Mouse (Mus musculus): ENCODE measurements around the gene Fam170b. TPM values are rescaled to one million over a fixed set of nuclear protein-coding genes. Genes with fewer than 3 reads are reported as not detected.

Gene Fam170b
- polyA plus RNA-seq, 1 experiment, result not detected

GRCm38 (mm10) chr14:32816533-32816932 lies 17.2 kb upstream of the Fam170b start:
- Histone ChIP-seq H3K4me1 (ENCODE audit: control insufficient read depth, insufficient read depth, insufficient read length) (no peaks in the 10 kb centered on the region), H3K36me3 (ENCODE audit: control insufficient read depth, insufficient read depth, low read length) (no peaks in the 10 kb centered on the region), H3K4me3 (ENCODE audit: extremely low read depth, insufficient read depth, insufficient read length) (no peak overlapping the region), H3K27me3 (ENCODE audit: control insufficient read depth, insufficient read depth, low read length) (no peaks in the 10 kb centered on the region), H3K27ac (ENCODE audit: insufficient read depth, low read length) (no peak overlapping the region)
- WGBS, result 74% methylated on average over 4 of the region's 4 CpGs
- DNase-seq (ENCODE audit: low read depth in 1 of 2, low spot score in 2 of 2), result no peak
- no peak for TF ChIP-seq CTCF (IDR thresholded peaks at IDR 0.05; ENCODE audit: extremely low read depth, insufficient read depth, insufficient read length, insufficient replicate concordance)
- no peak for TF ChIP-seq POLR2A (IDR thresholded peaks at IDR 0.05; ENCODE audit: low read depth, low read length)

DNA sequence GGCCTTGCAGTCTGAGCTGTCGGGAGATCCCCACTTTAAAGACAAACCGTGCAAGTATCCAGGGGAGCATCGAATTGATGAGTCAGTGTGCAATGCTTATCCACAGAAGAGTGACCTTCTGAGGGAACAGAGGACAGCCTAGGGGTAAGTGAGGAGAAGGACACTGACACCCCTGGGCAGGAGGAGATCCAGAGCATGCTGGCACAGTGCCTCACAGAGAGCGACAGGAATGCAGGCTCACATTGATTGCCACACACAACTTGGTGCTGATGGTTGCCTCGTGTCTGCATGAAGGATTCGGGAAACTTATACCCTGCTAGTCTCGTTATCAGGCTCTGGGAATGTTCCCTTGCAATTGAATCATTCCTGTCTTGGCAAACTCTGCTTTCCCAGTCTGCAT lies 16.5 kb upstream of the Fam170b start:
- Histone ChIP-seq H3K27me3 (ENCODE audit: control insufficient read depth, insufficient read depth, low read length) (no peaks in the 10 kb centered on the region), H3K4me1 (ENCODE audit: control insufficient read depth, insufficient read depth, insufficient read length) (no peaks in the 10 kb centered on the region), H3K36me3 (ENCODE audit: control insufficient read depth, insufficient read depth, low read length) (no peaks in the 10 kb centered on the region), H3K27ac (ENCODE audit: insufficient read depth, low read length) (no peak overlapping the region), H3K4me3 (ENCODE audit: extremely low read depth, insufficient read depth, insufficient read length) (no peak overlapping the region)
- DNase-seq (ENCODE audit: low read depth in 1 of 2, low spot score in 2 of 2), result no peak
- WGBS, result 81% methylated on average over 7 of the region's 7 CpGs
- TF ChIP-seq CTCF (IDR thresholded peaks at IDR 0.05; ENCODE audit: extremely low read depth, insufficient read depth, insufficient read length, insufficient replicate concordance) (no peak), POLR2A (IDR thresholded peaks at IDR 0.05; ENCODE audit: low read depth, low read length) (no peak)

GRCm38 (mm10) chr14:32819297-32819696 lies 14.5 kb upstream of the Fam170b start:
- Histone ChIP-seq H3K27ac (ENCODE audit: insufficient read depth, low read length) (no peak overlapping the region), H3K4me1 (ENCODE audit: control insufficient read depth, insufficient read depth, insufficient read length) (no peaks in the 10 kb centered on the region), H3K27me3 (ENCODE audit: control insufficient read depth, insufficient read depth, low read length) (no peaks in the 10 kb centered on the region), H3K36me3 (ENCODE audit: control insufficient read depth, insufficient read depth, low read length) (no peaks in the 10 kb centered on the region), H3K4me3 (ENCODE audit: extremely low read depth, insufficient read depth, insufficient read length) (no peak overlapping the region)
- no peak for DNase-seq (ENCODE audit: low read depth in 1 of 2, low spot score in 2 of 2)
- no peak for TF ChIP-seq CTCF (IDR thresholded peaks at IDR 0.05; ENCODE audit: extremely low read depth, insufficient read depth, insufficient read length, insufficient replicate concordance)
- TF ChIP-seq POLR2A (IDR thresholded peaks at IDR 0.05; ENCODE audit: low read depth, low read length), result no peak
- WGBS, result 77% methylated on average over 1 of the region's 1 CpGs

DNA sequence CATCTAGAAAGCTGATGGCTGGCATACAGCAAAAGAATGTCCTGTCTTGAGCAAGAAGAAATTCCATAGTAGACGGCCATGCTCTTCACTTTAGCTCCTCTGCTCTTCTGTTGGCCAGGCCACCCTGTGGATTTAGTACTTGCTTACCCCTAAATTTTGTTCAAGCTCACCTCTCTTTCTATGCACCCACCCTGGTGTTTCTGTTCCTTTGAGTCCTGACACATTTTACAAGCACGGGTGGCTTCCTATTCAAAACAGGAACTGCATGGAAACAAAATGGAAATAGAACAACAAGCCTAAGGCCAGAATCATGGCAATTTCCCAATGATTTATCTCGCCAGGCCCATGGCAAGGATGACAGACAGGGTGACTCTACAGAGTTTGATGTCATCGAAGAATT lies 10.9 kb upstream of the Fam170b start:
- 66% methylated on average over 4 of the region's 4 CpGs for WGBS
- no peaks in the 10 kb centered on the region for H3K27me3 ChIP-seq (ENCODE audit: control insufficient read depth, insufficient read depth, low read length)
- DNase-seq (ENCODE audit: low read depth in 1 of 2, low spot score in 2 of 2), result no peak

GRCm38 (mm10) chr14:32823861-32824260 lies 9.9 kb upstream of the Fam170b start:
- WGBS, result 50% methylated on average over 3 of the region's 3 CpGs
- DNase-seq (ENCODE audit: low read depth in 1 of 2, low spot score in 2 of 2), result no peak
- H3K27ac ChIP-seq (ENCODE audit: insufficient read depth, low read length), result no peak overlapping the region
- no peaks in the 10 kb centered on the region for H3K4me1 ChIP-seq (ENCODE audit: control insufficient read depth, insufficient read depth, insufficient read length)
- no peaks in the 10 kb centered on the region for H3K27me3 ChIP-seq (ENCODE audit: control insufficient read depth, insufficient read depth, low read length)
- H3K36me3 ChIP-seq (ENCODE audit: control insufficient read depth, insufficient read depth, low read length), result no peaks in the 10 kb centered on the region
- TF ChIP-seq POLR2A (IDR thresholded peaks at IDR 0.05; ENCODE audit: low read depth, low read length), result no peak
- TF ChIP-seq CTCF (IDR thresholded peaks at IDR 0.05; ENCODE audit: extremely low read depth, insufficient read depth, insufficient read length, insufficient replicate concordance), result no peak
- no peak overlapping the region for H3K4me3 ChIP-seq (ENCODE audit: extremely low read depth, insufficient read depth, insufficient read length)

More for the DNA sequence above, 10.9 kb upstream of the Fam170b start:
- TF ChIP-seq CTCF (IDR thresholded peaks at IDR 0.05; ENCODE audit: extremely low read depth, insufficient read depth, insufficient read length, insufficient replicate concordance), result no peak
- no peak for TF ChIP-seq POLR2A (IDR thresholded peaks at IDR 0.05; ENCODE audit: low read depth, low read length)
- Histone ChIP-seq H3K4me1 (ENCODE audit: control insufficient read depth, insufficient read depth, insufficient read length) (no peaks in the 10 kb centered on the region), H3K4me3 (ENCODE audit: extremely low read depth, insufficient read depth, insufficient read length) (no peak overlapping the region), H3K27ac (ENCODE audit: insufficient read depth, low read length) (no peak overlapping the region), H3K36me3 (ENCODE audit: control insufficient read depth, insufficient read depth, low read length) (no peaks in the 10 kb centered on the region)

- no peak for DNase-seq (ENCODE audit: low read depth in 1 of 2, low spot score in 2 of 2)
- H3K27ac ChIP-seq (ENCODE audit: insufficient read depth, low read length), result no peak overlapping the region
- TF ChIP-seq CTCF (IDR thresholded peaks at IDR 0.05; ENCODE audit: extremely low read depth, insufficient read depth, insufficient read length, insufficient replicate concordance) (no peak), POLR2A (IDR thresholded peaks at IDR 0.05; ENCODE audit: low read depth, low read length) (no peak)
- H3K36me3 ChIP-seq (ENCODE audit: control insufficient read depth, insufficient read depth, low read length), result no peaks in the 10 kb centered on the region
- WGBS, result 83% methylated on average over 14 of the region's 14 CpGs
- H3K4me1 ChIP-seq (ENCODE audit: control insufficient read depth, insufficient read depth, insufficient read length), result no peaks in the 10 kb centered on the region
- no peaks in the 10 kb centered on the region for H3K27me3 ChIP-seq (ENCODE audit: control insufficient read depth, insufficient read depth, low read length)
- H3K4me3 ChIP-seq (ENCODE audit: extremely low read depth, insufficient read depth, insufficient read length), result no peak overlapping the region
Measured at GRCm38 (mm10) chr14:32824267-32825150, 9.3 kb upstream of the Fam170b start.

GRCm38 (mm10) chr14:32825426-32826032 lies 8.2 kb upstream of the Fam170b start:
- DNase-seq (ENCODE audit: low read depth in 1 of 2, low spot score in 2 of 2), result no peak
- Histone ChIP-seq H3K27me3 (ENCODE audit: control insufficient read depth, insufficient read depth, low read length) (no peaks in the 10 kb centered on the region), H3K36me3 (ENCODE audit: control insufficient read depth, insufficient read depth, low read length) (no peaks in the 10 kb centered on the region), H3K4me3 (ENCODE audit: extremely low read depth, insufficient read depth, insufficient read length) (no peak overlapping the region), H3K27ac (ENCODE audit: insufficient read depth, low read length) (no peak overlapping the region), H3K4me1 (ENCODE audit: control insufficient read depth, insufficient read depth, insufficient read length) (no peaks in the 10 kb centered on the region)
- TF ChIP-seq CTCF (IDR thresholded peaks at IDR 0.05; ENCODE audit: extremely low read depth, insufficient read depth, insufficient read length, insufficient replicate concordance) (no peak), POLR2A (IDR thresholded peaks at IDR 0.05; ENCODE audit: low read depth, low read length) (no peak)
- WGBS, result 42% methylated on average over 11 of the region's 11 CpGs
